Mouse (Mus musculus): Measurements from ENCODE around the gene Fhl2.

DNA sequence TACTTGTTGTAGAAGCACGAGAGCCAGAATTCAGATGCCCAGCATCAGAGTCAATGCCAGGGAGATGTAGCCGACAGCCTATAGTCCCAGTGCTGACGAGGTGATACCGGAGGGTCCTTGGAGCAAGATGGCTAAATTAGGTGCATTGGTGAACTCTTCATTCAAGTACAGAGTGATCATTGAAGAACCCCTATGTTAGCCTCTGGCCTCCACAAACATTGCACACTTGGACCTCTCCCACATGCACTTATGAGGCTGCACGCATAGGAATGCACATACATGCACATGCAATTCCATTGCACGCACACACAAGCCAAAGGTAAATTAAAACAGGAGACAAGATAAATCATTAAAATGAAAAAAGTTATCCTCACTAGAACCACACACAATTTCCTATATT is 3.4 kb downstream of the Fhl2 start:
- TF ChIP-seq CTCF (IDR thresholded peaks at IDR 0.05; ENCODE audit: low read depth) (no peak), EP300 (optimal IDR thresholded peaks at IDR 0.05) (no peak)
